Mouse (Mus musculus) frontal cortex, adult 2 months (tissue): ENCODE measurements around the gene Wdtc1. TPM values are rescaled to one million over a fixed set of nuclear protein-coding genes. Genes with fewer than 3 reads are reported as not detected.

ENCODE experiments used
- DNase-seq, 2 experiments: peaks; one replicate each; pipeline ENCODE4 v3.0.0; 2022; ENCODE audit warnings: low spot score in 1 of 2; ENCODE audit errors: extremely low spot score in 1 of 2
- polyA plus RNA-seq: library from polyadenylated mRNA; depleted of rRNA; stranded (reverse); fragments of >200 nt; gene quantifications from 2 replicates; pipeline ENCODE4 v1.2.3, GENCODE M21; 2012; rRNA removed

Wdtc1 gene
- polyA plus RNA-seq, 1 experiment, result 43.0 TPM

DNA sequence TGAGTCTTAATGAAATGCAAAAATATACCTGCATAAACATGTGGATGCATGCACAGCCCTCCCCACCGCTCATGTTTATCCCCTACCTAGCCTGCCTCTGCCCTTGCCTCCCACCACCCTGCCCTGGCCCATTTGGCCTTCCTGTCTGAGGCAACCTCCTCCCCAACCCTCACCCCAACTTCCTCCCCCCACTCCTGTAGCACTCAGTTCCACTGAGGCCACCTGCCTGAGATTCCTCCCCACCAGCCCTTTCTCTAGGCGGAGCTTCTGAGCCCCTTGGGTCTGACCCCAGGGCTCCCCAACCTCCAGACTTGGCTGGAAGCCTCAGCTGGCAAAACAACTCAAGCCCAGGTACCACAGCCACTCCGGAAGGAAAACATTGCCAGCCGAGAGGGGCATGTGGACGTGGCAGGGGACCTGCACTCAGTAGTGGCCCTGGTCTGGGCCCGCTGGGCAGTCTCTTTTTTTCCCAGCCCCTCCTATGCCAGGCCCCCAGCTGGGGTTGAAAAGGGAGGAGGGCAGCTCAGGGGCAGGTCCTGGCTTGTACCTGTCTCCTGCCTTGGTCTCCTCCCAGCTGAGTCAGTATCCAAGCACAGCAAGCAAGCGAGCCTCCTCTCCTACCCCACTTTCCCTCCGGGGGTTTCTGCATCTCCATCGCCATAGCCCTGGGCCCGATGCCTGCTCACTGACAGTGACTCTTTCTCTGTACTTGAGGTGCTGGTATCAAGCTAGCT is 91.5 kb downstream of the Wdtc1 start:
- DNase-seq, result no peak

DNA sequence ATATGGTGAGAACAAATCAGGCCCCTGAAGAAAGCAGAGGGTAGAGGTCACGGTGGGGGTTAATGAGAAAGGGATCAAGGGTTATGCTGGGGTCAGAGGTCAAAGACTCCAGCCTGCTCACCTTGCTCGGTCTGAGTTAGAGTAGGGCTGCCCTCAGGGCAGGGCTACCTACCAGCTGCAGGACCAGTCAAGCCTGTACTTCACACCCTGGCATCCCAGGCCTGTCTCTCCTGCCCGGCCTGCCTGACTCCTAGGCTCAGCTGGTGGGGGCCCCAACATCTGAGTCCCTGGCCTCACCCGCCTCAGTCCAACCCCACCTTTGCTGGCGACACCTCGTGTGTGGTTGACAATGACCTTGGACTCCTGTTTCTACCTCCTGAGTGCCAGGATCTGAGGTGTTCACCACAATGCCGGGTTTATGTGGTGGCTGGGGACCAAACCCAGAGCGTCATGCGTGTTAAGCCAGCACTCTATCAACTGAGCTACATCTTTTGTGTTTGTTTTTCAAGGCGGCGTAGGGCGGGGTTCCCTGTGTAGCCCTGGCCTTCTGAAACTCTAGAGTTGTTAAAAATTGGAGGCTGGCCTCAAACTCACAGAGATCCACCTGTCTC is 95.4 kb downstream of the Wdtc1 start:
- DNase-seq, result no peak

- DNase-seq, result no peak
These were observed 96.1 kb downstream of the Wdtc1 start for GRCm38 (mm10) chr4:133257230-133257629.

GRCm38 (mm10) chr4:133256820-133257219 is 96.5 kb downstream of the Wdtc1 start:
- no peak for DNase-seq

DNA sequence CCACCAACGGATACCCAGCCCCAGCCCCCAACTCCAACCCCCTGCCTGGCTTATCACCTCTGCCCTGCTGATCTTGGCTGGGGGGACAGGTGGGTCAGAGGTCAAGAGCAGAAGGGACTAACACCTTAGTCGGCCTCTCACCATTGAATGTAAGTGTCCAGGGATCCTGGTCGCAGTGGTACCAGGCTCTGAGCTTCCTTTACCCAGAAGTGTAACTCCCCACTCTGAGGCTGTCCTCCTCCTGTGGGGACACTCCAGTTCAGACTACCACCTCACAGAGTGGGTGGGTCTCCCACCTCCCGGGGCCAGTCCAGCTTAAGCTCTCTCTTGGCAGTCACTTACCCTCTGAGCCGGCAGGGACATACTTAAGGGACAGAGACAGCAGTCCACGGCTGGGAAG is 97.9 kb downstream of the Wdtc1 start:
- no peak for DNase-seq

GRCm38 (mm10) chr4:133253412-133253811 is 99.9 kb downstream of the Wdtc1 start:
- DNase-seq, result no peak

GRCm38 (mm10) chr4:133252089-133252488 is 101.2 kb downstream of the Wdtc1 start:
- DNase-seq, result no peak

DNA sequence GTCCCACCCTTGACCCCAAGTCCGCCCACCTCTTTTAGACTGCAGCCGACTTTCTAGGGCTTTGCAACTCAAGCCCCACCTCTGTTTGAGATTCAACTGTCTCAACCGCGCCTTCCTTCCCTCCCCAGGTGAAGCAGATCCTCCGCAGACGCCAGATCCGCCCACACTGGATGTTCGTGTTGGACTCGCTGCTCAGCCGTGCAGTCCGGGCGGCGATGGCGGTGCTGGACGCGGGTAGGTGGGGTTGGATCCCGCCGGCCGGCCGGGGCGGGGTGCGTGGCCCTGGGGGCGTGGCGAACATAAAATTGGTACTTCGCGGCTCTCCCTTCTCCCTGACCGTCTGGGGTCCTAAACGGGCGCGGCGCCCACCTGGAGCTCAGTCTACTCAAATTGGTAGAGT is 102.1 kb downstream of the Wdtc1 start:
- peak in 1 of 2 experiments; percentile 19 for DNase-seq

GRCm38 (mm10) chr4:133250609-133251008 is 102.7 kb downstream of the Wdtc1 start:
- DNase-seq, result peak; percentile 58 to 88

DNA sequence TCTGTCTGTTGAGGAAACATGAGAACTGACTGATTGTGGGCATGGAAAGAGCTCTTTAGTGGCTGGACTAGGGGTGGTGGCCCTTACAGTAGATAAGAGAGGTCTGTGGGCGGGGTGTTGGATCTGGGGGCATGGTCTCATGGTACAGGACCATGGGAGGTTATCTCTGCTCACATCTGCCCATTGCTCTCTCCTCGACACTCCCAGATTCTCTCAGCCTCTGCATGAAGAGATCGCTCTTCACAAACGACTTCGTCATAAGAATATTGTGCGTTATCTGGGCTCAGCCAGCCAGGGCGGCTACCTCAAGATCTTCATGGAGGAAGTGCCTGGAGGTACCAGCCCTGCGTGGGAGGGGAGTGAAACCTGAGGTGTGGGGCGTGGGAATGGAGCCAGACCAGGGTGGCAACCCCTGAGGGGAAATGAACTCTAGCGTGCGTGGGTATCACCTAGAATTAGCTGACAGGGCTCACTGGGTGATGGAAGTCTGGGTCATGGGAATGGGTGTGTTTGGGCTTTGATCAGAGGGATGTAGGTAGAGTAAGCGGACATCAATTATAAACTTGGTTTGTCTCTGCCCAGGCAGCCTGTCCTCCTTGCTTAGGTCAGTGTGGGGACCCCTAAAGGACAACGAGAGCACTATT is 105.4 kb downstream of the Wdtc1 start:
- DNase-seq, result no peak

- no peak for DNase-seq
These were observed 106.2 kb downstream of the Wdtc1 start for GRCm38 (mm10) chr4:133247072-133247471.

- DNase-seq, result no peak
These were observed 109.0 kb downstream of the Wdtc1 start for GRCm38 (mm10) chr4:133244289-133244688.

GRCm38 (mm10) chr4:133243538-133243937 is 109.7 kb downstream of the Wdtc1 start:
- DNase-seq, result no peak

- no peak for DNase-seq
These were observed 110.6 kb downstream of the Wdtc1 start for GRCm38 (mm10) chr4:133242710-133243109.

Other genes starting within 250 kb of the Wdtc1 start
- 14.2 and 16.3 TPM in 2 replicates for gene Wasf2, start 223.0 kb downstream of the Wdtc1 start, polyA plus RNA-seq
- 8.1 and 9.9 TPM in 2 replicates for gene Cd164l2, start 141.3 kb downstream of the Wdtc1 start, polyA plus RNA-seq
- gene Gpr3, start 140.9 kb downstream of the Wdtc1 start, polyA plus RNA-seq, result 8.9 and 14.7 TPM in 2 replicates
- gene Map3k6, start 112.7 kb downstream of the Wdtc1 start, polyA plus RNA-seq, result 3.9 and 4.0 TPM in 2 replicates
- gene Sytl1, start 90.4 kb downstream of the Wdtc1 start, polyA plus RNA-seq, result 1.2 and 1.6 TPM in 2 replicates
- gene Tmem222, start 75.7 kb downstream of the Wdtc1 start, polyA plus RNA-seq, result 152 and 156 TPM in 2 replicates
- gene Slc9a1, start 16.2 kb upstream of the Wdtc1 start, polyA plus RNA-seq, result 43.5 and 43.9 TPM in 2 replicates
- gene Tent5b, start 126.7 kb upstream of the Wdtc1 start, polyA plus RNA-seq, result 0.08 TPM in 2 replicates
- gene Trnp1, start 145.1 kb upstream of the Wdtc1 start, polyA plus RNA-seq, result 134 and 162 TPM in 2 replicates
- gene Kdf1, start 165.5 kb upstream of the Wdtc1 start, polyA plus RNA-seq, result 0.14 and 0.50 TPM in 2 replicates
- gene Nudc, start 192.5 kb upstream of the Wdtc1 start, polyA plus RNA-seq, result 210 and 219 TPM in 2 replicates
- not detected in 2 replicates for gene Nr0b2, start 199.9 kb upstream of the Wdtc1 start, polyA plus RNA-seq
- 7.0 and 7.5 TPM in 2 replicates for gene Gpatch3, start 221.3 kb upstream of the Wdtc1 start, polyA plus RNA-seq
- 18.9 and 22.4 TPM in 2 replicates for gene Gpn2, start 230.9 kb upstream of the Wdtc1 start, polyA plus RNA-seq
- 2.5 and 2.9 TPM in 2 replicates for gene Sfn, start 248.7 kb upstream of the Wdtc1 start, polyA plus RNA-seq